Mouse (Mus musculus) embryonic fibroblast, embryonic 13.5 days (primary cell): ENCODE results near the gene Eml6.

Experiments
- CTCF ChIP-seq: IDR thresholded peaks from 2 replicates; pipeline ENCODE4 v1.5.1; 2011; ENCODE audit warnings: mild to moderate bottlenecking, control low read depth, low read length, moderate library complexity, borderline replicate concordance; ENCODE audit not compliant: insufficient read depth
- POLR2A ChIP-seq: IDR thresholded peaks from 2 replicates; pipeline ENCODE4 v1.6.1; 2011; ENCODE audit warnings: low read depth, mild to moderate bottlenecking, control low read depth, low read length, moderate library complexity

GRCm38 (mm10) chr11:29799839-29800238, 226.0 kb downstream of the Eml6 start:
- TF ChIP-seq POLR2A, result no peak
- no peak for TF ChIP-seq CTCF
